Mouse (Mus musculus): ENCODE measurements around the gene Atp5f1. TPM values are rescaled to one million over a fixed set of nuclear protein-coding genes. Genes with fewer than 3 reads are reported as not detected.

Gene Atp5f1
- polyA plus RNA-seq, 1 experiment from 2014 or later = 417 TPM

DNA sequence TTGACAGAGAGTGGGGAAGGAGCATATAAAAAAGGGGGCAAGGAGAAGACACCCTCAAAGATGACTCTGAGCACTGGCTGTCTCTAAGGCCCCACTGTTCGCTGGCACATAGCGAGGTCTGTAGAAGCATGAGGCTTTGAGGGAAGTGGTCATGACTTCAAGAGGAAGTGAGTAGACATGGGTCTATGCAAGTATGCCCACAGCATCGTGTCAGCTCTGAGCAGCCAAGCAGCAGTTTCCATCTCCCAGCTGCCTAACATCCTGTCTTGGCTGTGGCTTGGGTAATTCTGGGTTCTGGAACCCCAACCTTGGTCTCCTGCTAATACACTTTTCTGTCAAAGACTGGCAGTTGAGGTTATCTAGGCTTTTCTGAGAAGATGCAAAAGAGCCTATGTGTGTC lies 59.2 kb downstream of the Atp5f1 start:
- WGBS = 72% methylated on average over 3 of the region's 3 CpGs
- Histone ChIP-seq H3K4me1 (ENCODE audit: control insufficient read depth, insufficient read depth, low read length) (no peaks in the 10 kb centered on the region), H3K9me3 (ENCODE audit: control insufficient read depth, low read depth, low read length) (no peaks in the 10 kb centered on the region), H3K4me3 (ENCODE audit: low read depth, low read length) (no peak overlapping the region), H3K9ac (replicated peaks; ENCODE audit: low read depth, low read length) (no peak overlapping the region), H3K27ac (ENCODE audit: low read length) (no peak overlapping the region), H3K27me3 (ENCODE audit: control insufficient read depth, insufficient read depth, low read length) (no peaks in the 10 kb centered on the region), H3K4me2 (replicated peaks; ENCODE audit: low read depth, low read length) (no peak overlapping the region), H3K36me3 (ENCODE audit: control insufficient read depth, insufficient read depth, low read length) (no peaks in the 10 kb centered on the region)
- no peak for ATAC-seq (ENCODE audit: insufficient number of reproducible peaks, insufficient read depth, low FRiP score, low read depth)

DNA sequence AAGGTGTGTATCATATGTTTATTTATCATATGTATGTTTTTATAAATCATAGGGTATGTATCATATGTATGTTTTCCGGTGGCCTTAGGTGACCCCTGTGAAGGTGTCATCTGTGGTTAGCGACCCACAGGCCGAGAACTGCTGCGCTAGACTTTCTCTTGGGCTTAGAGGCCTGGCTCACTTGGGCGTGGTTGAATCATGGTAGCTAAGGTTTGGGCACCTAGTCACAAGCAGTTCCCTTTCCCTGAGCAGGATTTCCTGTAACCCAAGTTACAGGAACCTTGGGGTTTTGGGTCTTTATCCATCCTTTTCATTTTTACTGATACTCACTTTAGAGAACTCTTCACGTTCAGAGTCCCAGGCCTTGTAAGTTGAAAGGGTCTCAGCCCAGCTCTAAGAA lies 59.6 kb downstream of the Atp5f1 start:
- no peak for ATAC-seq (ENCODE audit: insufficient number of reproducible peaks, insufficient read depth, low FRiP score, low read depth)
- Histone ChIP-seq H3K27me3 (ENCODE audit: control insufficient read depth, insufficient read depth, low read length) (no peaks in the 10 kb centered on the region), H3K4me3 (ENCODE audit: low read depth, low read length) (no peak overlapping the region), H3K4me1 (ENCODE audit: control insufficient read depth, insufficient read depth, low read length) (no peaks in the 10 kb centered on the region), H3K27ac (ENCODE audit: low read length) (no peak overlapping the region), H3K36me3 (ENCODE audit: control insufficient read depth, insufficient read depth, low read length) (no peaks in the 10 kb centered on the region), H3K4me2 (replicated peaks; ENCODE audit: low read depth, low read length) (no peak overlapping the region), H3K9ac (replicated peaks; ENCODE audit: low read depth, low read length) (no peak overlapping the region), H3K9me3 (ENCODE audit: control insufficient read depth, low read depth, low read length) (no peaks in the 10 kb centered on the region)
- WGBS = 75% methylated on average over 6 of the region's 6 CpGs

DNA sequence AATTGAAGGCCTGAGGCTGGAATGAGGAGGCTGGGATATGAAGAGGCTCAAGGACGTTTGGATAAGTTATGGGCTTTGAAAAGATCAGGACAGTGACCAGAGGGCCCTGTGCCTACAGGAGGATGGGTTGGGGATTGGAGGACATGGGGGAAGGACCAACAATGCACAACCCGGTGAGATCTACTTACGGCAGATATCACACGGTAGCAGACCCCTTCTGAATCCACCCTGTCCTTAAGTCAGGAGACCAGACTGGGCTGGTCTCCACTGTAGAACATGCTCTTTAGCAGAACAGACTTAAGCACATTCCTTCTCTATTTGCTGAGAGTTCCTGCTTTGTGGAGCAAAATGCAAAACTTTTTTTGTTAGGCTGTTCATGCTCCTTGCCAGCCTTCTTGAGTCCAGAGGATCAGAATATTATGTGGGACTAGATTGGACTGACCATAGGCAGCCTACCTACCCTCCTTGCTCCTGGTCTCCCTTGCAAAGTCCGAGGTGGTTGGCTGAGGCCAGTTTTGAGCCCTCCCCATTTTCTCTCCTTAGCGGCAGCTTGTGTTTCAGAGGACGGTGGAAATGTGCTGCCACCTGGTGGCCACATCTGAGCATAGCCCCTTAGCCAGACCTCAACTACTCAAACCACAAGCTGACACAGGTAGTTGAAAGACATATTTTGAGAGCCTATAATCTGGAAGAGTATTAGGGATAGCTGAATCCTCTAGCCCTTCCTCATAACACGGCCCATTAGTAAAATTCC lies 60.3 kb downstream of the Atp5f1 start:
- peak; percentile 54; the same call in 1 of the 2 replicates for ATAC-seq (ENCODE audit: insufficient number of reproducible peaks, insufficient read depth, low FRiP score, low read depth)
- H3K27me3 ChIP-seq (ENCODE audit: control insufficient read depth, insufficient read depth, low read length) = no peaks in the 10 kb centered on the region
- H3K4me3 ChIP-seq (ENCODE audit: low read depth, low read length) = no peak overlapping the region
- no peaks in the 10 kb centered on the region for H3K9me3 ChIP-seq (ENCODE audit: control insufficient read depth, low read depth, low read length)
- no peak overlapping the region for H3K27ac ChIP-seq (ENCODE audit: low read length)
- H3K36me3 ChIP-seq (ENCODE audit: control insufficient read depth, insufficient read depth, low read length) = no peaks in the 10 kb centered on the region
- H3K4me2 ChIP-seq (replicated peaks; ENCODE audit: low read depth, low read length) = no peak overlapping the region
- H3K9ac ChIP-seq (replicated peaks; ENCODE audit: low read depth, low read length) = no peak overlapping the region
- H3K4me1 ChIP-seq (ENCODE audit: control insufficient read depth, insufficient read depth, low read length) = peaks cover 7% of the 10 kb centered on the region; the same call in 1 of the 2 replicates
- WGBS = 41% methylated on average over 8 of the region's 8 CpGs

DNA sequence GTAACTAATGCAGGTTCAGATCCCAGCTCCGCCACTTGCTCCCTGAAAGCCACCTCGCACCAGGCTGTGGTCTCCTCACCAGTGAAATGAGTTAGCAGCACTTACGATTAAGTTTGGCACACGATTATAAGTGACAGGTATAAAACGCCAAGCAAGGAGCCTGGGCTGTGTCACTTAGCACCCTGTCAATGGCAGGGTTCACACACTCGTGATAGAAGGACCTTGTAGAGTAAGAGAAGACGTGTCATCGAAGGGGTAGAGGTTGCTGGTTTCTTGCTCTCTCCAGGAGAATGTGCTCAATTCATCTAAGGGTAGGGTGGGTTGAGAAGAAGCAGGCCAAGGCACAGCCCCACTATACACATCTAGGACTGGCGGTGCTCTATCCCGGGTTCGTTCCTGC lies 61.0 kb downstream of the Atp5f1 start:
- Histone ChIP-seq H3K4me1 (ENCODE audit: control insufficient read depth, insufficient read depth, low read length) (peaks cover 14% of the 10 kb centered on the region), H3K9me3 (ENCODE audit: control insufficient read depth, low read depth, low read length) (no peaks in the 10 kb centered on the region), H3K27me3 (ENCODE audit: control insufficient read depth, insufficient read depth, low read length) (no peaks in the 10 kb centered on the region), H3K4me2 (replicated peaks; ENCODE audit: low read depth, low read length) (no peak overlapping the region), H3K4me3 (ENCODE audit: low read depth, low read length) (no peak overlapping the region), H3K36me3 (ENCODE audit: control insufficient read depth, insufficient read depth, low read length) (no peaks in the 10 kb centered on the region), H3K9ac (replicated peaks; ENCODE audit: low read depth, low read length) (no peak overlapping the region), H3K27ac (ENCODE audit: low read length) (no peak overlapping the region)
- ATAC-seq (ENCODE audit: insufficient number of reproducible peaks, insufficient read depth, low FRiP score, low read depth) = no peak
- WGBS = 89% methylated on average over 11 of the region's 11 CpGs

DNA sequence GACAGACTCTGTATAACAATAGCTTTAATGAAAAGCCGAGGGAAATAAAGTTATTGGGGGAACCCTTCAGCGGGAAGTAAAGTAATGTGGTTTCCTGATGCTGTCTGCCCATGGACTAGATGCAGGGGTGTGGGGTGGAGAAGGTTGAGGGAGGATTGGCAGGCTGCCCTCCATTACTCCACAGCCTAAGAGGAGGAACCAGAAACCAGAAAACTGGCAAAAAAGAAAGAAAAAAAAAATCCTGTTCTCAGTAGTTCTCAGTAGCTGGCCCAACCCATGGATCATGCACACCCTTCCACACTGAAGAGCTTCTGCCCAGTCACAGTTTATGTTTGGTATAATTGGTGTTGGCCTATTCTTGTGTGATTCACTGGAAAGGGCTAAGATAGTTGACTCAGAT lies 61.6 kb downstream of the Atp5f1 start:
- 75% methylated on average over 2 of the region's 2 CpGs for WGBS
- H3K4me3 ChIP-seq (ENCODE audit: low read depth, low read length) = no peak overlapping the region
- no peak overlapping the region for H3K4me2 ChIP-seq (replicated peaks; ENCODE audit: low read depth, low read length)
- H3K27me3 ChIP-seq (ENCODE audit: control insufficient read depth, insufficient read depth, low read length) = no peaks in the 10 kb centered on the region
- H3K9ac ChIP-seq (replicated peaks; ENCODE audit: low read depth, low read length) = no peak overlapping the region
- peaks cover 17% of the 10 kb centered on the region for H3K4me1 ChIP-seq (ENCODE audit: control insufficient read depth, insufficient read depth, low read length)
- H3K27ac ChIP-seq (ENCODE audit: low read length) = no peak overlapping the region
- ATAC-seq (ENCODE audit: insufficient number of reproducible peaks, insufficient read depth, low FRiP score, low read depth) = no peak
- H3K9me3 ChIP-seq (ENCODE audit: control insufficient read depth, low read depth, low read length) = no peaks in the 10 kb centered on the region
- H3K36me3 ChIP-seq (ENCODE audit: control insufficient read depth, insufficient read depth, low read length) = no peaks in the 10 kb centered on the region

DNA sequence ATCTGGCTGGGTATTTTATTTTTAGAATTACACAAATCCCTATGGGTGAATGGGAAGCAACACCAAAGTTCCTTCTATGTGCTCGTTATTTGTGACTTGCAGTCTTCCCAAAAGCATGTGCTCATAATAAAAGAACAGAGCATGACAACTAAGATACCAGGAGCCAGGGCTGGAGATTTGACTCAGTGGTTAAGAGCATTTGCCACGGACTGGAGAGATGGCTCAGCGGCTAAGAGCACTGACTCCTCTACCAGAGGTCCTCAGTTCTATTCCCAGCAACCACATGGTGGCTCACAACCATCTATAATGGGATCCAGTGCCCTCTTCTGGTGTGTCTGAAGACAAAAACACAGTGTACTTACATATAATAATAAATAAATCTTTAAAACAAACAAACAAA lies 63.1 kb downstream of the Atp5f1 start:
- H3K4me3 ChIP-seq (ENCODE audit: low read depth, low read length) = no peak overlapping the region
- no peak for ATAC-seq (ENCODE audit: insufficient number of reproducible peaks, insufficient read depth, low FRiP score, low read depth)
- WGBS = 90% methylated on average over 3 of the region's 3 CpGs
- no peak overlapping the region for H3K27ac ChIP-seq (ENCODE audit: low read length)
- H3K9ac ChIP-seq (replicated peaks; ENCODE audit: low read depth, low read length) = no peak overlapping the region
- peaks cover 20% of the 10 kb centered on the region for H3K4me1 ChIP-seq (ENCODE audit: control insufficient read depth, insufficient read depth, low read length)
- H3K4me2 ChIP-seq (replicated peaks; ENCODE audit: low read depth, low read length) = no peak overlapping the region
- no peaks in the 10 kb centered on the region for H3K36me3 ChIP-seq (ENCODE audit: control insufficient read depth, insufficient read depth, low read length)
- H3K27me3 ChIP-seq (ENCODE audit: control insufficient read depth, insufficient read depth, low read length) = no peaks in the 10 kb centered on the region
- H3K9me3 ChIP-seq (ENCODE audit: control insufficient read depth, low read depth, low read length) = no peaks in the 10 kb centered on the region

DNA sequence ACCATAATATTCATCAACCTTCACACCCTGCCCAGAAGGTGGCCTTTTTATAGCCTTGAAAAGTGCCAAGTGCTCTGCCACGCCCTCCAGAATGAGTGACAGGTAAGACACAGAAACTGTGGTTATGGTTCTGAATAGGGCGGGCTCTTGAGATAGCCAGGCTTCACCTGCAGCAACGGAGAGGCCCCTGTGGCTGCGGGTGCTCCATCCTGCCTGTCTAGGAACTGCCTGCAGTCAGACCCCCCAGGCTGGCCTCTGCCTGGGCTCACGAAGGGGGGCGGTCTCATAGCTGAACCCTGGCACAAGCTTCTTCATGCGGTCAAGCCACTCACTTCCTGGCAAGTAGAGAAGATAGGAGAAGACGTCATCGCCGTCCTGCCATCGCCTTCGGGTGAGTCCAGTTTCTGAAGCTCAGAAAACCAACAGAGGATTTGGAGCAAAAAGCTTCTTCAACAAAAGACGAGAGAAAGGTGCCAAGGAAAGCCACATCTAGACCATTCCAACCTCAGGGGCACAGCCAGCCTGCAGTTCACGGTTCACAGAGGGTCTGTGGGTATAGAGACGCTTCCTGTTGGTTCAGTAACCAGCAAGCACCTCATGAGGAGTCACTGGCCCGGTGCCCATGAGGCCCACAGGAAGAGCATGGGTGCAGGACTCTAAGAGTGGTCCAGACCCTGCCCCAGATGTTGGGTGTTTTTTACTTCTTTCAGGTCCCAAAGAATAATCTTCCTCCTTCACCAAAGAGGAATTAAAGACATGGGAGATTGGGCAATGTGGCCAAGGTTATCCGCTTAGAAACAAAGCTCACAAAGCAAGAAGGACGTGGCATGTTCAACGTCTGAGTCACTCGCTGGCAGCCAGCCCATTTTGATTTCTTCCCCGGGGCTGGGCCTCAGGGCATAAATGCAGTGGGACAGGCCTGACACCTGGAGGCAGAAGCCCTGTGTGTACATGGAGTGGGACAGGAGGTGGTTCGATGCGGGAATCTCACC lies 65.0 kb downstream of the Atp5f1 start:
- ATAC-seq (ENCODE audit: insufficient number of reproducible peaks, insufficient read depth, low FRiP score, low read depth) = peak; percentile 85
- no peaks in the 10 kb centered on the region for H3K9me3 ChIP-seq (ENCODE audit: control insufficient read depth, low read depth, low read length)
- H3K9ac ChIP-seq (replicated peaks; ENCODE audit: low read depth, low read length) = no peak overlapping the region
- H3K4me1 ChIP-seq (ENCODE audit: control insufficient read depth, insufficient read depth, low read length) = peaks cover 22% of the 10 kb centered on the region
- peak overlapping the region; percentile 17; the same call in 1 of the 2 replicates for H3K27ac ChIP-seq (ENCODE audit: low read length)
- no peaks in the 10 kb centered on the region for H3K36me3 ChIP-seq (ENCODE audit: control insufficient read depth, insufficient read depth, low read length)
- WGBS = 67% methylated on average over 23 of the region's 23 CpGs
- no peaks in the 10 kb centered on the region for H3K27me3 ChIP-seq (ENCODE audit: control insufficient read depth, insufficient read depth, low read length)
- no peak overlapping the region for H3K4me2 ChIP-seq (replicated peaks; ENCODE audit: low read depth, low read length)
- no peak overlapping the region for H3K4me3 ChIP-seq (ENCODE audit: low read depth, low read length)

DNA sequence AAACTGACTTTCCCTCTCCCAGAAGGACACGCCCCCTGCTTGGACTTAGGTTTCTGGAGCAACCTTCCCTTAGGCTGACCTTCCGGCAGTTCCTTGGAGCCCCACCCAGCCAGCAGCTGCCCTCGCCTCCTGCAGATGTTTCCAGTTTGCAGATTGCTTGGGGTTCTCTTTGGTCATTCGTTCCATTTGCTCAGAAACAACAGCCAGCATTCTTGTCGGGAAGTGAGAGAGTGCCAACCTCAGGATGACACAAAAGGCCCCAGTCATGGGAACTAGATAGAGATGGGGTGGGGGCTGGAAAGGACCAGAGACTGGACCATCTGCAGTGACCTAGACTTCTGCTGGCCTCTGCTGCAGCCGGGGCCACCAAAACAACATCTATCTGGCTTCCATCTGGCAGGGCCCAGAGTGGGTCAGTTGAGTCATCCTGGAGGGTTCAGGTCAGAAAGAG lies 65.9 kb downstream of the Atp5f1 start:
- Histone ChIP-seq H3K9ac (replicated peaks; ENCODE audit: low read depth, low read length) (no peak overlapping the region), H3K9me3 (ENCODE audit: control insufficient read depth, low read depth, low read length) (no peaks in the 10 kb centered on the region), H3K36me3 (ENCODE audit: control insufficient read depth, insufficient read depth, low read length) (no peaks in the 10 kb centered on the region), H3K4me3 (ENCODE audit: low read depth, low read length) (no peak overlapping the region), H3K27ac (ENCODE audit: low read length) (peak overlapping the region; percentile 21; the same call in 1 of the 2 replicates), H3K27me3 (ENCODE audit: control insufficient read depth, insufficient read depth, low read length) (no peaks in the 10 kb centered on the region), H3K4me1 (ENCODE audit: control insufficient read depth, insufficient read depth, low read length) (peaks cover 22% of the 10 kb centered on the region), H3K4me2 (replicated peaks; ENCODE audit: low read depth, low read length) (no peak overlapping the region)
- WGBS = 43% methylated on average over 6 of the region's 6 CpGs
- no peak for ATAC-seq (ENCODE audit: insufficient number of reproducible peaks, insufficient read depth, low FRiP score, low read depth)
